Mouse (Mus musculus) spleen, postnatal 36 days (tissue): ENCODE measurements around the gene Anxa5.

Experiments used
- DNase-seq, 2 experiments: peaks; one replicate each; pipeline ENCODE4 v3.0.0; 2022; ENCODE audit warnings: low spot score in 2 of 2, mixed read lengths in 1 of 2

Gene Anxa5

DNA sequence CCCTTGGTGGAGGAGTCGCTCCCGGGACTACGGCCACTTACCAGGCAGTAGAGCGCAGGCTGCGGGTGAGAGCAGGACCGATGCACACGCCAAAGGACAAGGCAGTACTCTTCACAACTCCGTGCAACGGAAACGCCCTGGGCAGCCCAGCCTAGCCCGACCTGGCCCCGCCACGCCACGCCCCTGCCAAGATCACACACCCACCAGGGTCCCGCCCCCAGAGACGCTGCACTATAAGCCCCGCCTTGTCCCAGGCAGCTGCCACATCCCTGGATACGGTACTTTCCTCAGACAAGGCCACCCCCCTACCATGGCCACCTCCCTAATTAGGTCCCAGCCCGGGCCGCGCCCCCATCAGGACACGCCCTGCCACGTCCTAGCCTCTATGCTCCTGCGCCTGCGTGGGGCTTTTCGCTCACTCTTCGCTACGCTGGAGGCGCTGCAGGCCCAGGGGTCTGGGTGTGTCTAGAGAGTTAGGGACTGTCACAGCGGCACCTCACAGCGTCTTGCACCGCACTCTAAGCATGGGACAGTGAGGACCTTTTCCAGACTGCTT, at the start of gene Anxa5, which contains the start of gene 1810062G17Rik:
Gene Anxa5, minus strand, starts transcription at position 363 of the 556 bp plus-strand sequence.
Gene 1810062G17Rik, plus strand, starts transcription at position 406 of the 556 bp plus-strand sequence.
- peak; percentile 96 for DNase-seq

DNA sequence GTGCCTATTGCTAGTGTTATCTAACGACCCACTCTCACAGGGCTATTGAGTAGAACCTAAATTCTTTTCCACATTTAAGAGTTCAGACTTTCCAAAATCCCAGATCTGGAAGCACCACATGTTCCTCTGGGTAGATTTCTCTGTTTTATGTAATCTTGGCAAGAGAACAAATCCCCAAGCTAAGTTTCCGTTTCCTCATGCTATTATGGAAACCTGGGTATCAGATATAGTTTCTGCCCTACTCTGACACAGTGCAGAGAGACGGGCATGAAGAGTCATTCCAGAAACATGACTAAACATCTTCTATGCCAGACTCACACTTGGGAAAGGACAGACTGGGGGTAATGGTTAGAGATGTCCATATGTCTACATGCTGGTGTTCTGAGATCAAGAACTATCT, 48.8 kb upstream of the Anxa5 start:
- DNase-seq: no peak

DNA sequence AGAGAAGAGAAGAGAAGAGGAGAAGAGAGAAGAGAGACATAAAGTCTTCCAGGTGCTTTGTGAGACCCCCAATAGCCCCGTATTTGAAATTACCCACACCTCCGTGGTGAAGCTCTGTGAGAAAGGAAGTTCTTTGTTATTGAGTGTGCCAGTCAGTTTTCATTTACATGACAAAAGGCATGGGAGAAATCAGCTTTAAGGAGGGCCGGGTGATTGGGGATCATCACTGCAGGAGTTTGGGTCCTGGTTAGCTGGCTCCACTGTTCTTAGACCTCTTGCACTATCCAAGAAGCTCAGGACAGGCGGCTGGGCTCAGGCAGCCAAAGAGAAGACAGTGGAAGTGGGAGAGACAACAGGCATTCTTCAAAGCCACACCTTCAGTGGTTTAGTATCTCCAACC, 46.4 kb upstream of the Anxa5 start:
- no peak for DNase-seq

DNA sequence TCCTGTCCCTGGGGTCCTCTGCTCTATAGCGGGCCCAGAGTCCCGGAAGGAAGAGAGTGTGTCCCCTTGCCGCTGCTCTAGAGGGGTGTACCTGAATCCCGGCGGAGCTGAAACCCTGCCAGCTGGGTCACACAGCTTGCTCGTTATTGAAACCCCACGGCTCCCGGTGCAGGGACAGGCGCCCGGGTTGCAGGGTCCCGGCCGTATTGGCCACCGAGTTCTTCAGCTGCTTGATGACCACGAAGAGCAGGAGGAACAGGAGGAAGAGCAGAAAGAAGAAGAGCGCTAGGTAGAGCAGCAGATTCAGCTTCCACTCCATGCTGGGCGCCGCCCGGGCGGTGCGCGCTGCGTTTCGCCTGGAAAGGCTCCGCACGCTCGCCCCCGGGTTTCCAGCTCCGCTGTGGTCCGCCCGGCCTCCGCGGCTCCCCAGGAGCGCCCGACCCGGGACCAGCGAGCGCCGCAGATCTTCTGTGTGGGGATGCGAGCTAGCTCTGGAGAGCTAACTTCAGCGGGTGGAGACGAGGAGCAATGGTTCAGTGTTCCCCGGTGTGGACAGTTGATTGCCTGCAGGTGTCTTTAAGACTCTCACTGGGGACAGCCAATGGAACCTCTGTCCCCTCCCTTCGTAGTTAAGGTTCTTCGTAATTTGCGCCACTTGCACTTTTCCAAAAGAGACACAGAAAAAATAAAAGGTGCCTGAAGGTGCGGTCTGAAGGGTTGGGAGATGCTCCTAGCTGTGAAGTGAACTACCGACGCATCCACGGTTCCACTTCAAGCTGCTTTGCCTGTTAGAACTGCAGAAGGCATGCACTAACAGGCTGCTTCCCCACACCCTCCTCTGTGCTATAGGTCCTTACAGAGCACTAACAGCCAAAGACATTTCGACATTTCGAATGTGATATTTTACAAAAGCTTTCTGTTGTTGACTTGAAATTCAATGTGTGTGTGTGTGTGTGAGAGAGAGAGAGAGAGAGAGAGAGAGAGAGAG, 45.7 kb upstream of the Anxa5 start, which contains the start of gene Gm11549:
Gene Gm11549, minus strand, starts transcription at position 741 of the 988 bp plus-strand sequence.
- DNase-seq: no peak

DNA sequence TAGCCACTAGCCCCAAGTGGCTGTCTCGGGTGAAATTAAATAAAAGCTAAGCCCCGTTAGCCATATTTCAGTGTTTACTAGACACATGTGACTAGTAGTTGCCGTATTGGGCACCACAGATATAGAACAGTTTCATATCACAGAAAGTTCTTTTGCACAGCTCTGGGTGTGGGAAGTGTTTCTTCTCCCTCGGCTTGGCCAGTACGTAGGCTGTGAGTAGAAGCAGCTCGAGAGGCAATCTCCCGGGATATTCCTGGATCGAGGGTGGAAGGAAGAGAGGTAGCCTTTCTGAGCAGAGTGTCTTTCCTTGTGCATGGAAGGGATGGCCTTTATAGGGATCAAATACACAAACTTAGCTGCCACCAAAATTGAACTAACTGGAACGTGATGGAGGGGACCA, 40.5 kb upstream of the Anxa5 start:
- DNase-seq: no peak

DNA sequence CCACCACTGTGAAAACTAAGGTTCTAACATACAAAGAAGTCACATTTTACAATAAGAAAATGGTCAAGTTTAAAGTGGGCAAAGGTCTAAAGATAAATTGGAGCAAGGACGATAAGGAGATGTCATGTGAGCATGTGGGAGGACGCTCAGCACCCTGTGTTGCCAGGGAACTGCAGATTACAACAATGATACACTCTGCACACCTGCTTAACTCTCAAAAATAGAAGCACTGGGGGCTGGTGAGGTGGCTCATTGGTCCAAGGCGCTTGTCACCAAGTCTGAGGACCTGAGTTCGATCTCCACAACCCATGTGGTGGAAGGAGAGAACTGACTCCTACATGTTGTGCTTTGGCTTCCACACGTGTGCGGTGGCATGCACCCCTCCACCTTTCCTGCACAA, 35.8 kb upstream of the Anxa5 start:
- DNase-seq: no peak

DNA sequence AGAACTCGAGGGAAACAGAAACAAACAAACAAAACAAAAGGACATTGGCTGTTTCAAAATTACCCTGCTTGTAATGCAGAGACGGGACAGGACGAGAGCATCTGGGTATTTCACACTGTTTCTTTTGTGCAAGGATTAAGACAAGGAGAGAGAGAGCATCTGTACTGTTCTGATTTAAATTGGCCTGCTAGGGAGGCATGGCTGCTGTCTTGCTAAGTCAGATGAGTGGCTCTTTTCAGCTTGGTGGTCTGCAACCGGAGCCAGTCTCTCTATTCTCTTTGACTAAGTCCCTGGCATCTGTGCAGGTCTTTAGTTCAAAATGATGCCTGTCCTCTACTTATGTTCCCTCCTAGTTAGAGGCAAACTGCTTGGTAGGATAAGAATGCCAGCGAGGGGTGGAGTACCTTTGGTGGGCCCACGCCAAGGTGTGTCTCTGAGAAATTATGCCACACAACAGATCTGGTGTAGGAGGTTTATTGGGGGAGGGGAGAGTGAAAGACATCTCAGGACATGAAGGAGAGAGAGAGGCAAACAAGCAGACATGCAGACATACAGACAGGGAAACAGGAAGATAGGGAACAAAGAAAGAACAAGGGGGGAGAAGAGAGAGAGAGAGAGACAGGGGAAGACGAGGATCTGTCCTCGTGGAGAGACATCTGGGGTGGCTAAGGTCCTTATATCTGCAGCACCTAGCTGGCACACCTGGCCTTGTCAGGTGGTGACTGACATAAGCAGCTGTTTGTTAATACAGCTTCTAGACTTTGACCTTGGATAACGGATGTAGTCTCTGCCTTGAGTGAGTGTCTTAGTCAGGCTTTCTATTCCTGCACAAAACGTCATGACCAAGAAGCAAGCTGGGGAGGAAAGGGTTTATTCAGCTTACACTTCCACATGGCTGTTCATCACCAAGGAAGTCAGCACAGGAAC, 30.4 kb upstream of the Anxa5 start:
- DNase-seq: no peak

DNA sequence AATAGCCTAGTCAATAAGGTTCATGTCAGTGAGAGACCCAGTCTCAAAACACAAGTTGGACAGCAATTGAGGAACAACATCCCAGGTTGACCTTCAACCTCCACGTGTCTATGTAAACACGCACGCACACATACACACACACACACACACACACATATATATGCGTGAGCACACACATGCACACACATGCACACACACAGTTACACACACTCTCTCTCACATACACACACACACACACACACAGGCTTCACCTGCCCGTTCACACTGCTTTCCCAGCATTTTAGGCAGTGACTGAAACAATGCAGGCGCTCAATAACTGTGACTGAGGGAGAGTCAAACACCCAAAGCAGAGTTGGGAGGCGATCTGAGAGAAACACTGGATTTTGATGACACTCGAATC, 29.6 kb upstream of the Anxa5 start:
- DNase-seq: no peak

DNA sequence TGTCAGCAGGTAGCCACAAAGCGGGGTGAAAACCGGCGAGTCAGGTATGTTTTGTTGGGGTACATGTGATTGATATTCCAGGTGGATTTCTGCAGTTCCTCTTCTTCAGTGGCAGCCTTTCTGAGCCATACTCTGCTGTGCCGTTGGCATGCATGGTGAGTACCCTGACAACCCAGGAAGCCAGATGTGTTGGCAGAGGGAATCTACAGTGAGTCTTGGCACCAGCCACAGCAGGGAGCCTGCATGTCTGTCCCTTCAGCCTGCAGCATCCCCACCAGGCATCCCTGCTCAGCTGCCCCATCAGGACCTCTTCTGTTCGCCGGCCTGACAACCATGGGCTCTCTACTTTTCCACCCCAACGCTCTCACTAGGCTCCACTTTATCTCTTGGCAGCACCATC, 25.9 kb upstream of the Anxa5 start:
- DNase-seq: no peak

DNA sequence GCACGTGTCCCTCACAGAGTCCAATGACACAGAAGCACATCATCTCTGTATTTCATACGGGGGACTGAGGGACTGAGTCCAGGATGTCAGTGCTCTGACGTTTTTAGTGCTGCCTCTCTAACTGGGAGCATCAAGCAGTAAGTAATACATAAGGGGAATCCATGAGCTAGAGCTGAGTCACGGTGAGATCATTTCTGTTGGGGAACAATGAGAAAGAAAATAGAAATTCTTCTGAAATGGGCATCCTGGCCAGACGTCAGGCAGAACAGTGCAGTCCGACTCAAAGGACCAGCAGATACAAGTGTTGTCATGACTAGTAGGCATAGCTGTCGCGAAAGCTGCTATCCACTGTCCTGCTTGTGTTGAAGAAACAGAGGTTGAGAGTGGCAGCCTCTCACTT, 25.3 kb upstream of the Anxa5 start:
- no peak for DNase-seq

DNA sequence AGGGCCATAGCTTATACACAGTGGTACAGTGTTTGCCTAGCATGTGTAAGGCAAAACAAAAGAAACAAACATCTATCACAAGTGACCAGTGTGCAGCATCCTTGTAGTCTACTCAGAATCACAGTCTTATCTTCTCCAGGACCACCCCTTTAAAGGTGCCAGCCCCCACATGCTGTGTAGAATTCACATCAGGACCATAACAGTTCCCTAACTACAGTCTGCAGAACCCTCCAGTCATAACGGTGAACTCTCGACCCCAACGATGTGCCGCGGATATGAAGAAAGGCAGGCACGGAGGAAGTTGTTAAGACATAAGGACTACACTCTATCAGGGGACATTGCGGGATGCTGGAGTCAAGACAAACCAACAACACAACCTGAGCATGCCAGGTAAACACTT, 23.7 kb upstream of the Anxa5 start:
- DNase-seq: no peak

DNA sequence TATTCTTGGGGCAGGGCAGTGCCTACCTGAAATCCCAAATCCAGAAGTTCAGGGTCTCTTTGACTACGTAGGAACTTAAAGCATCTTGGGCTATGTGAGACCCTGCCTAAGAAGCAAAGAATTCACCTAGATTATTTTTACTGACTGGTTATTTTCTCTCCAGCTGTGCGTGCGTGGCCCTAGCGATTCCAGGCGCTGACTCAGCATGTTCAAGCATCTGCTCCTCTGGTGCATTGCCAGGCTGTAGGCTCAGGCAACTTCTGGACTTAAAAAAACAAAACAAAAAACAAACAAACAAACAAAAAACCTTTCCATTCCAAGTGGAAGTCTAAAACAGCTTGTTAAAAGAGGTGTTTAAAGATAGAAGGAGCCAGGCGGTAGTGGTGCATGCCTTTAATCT, 22.5 kb upstream of the Anxa5 start:
- no peak for DNase-seq

DNA sequence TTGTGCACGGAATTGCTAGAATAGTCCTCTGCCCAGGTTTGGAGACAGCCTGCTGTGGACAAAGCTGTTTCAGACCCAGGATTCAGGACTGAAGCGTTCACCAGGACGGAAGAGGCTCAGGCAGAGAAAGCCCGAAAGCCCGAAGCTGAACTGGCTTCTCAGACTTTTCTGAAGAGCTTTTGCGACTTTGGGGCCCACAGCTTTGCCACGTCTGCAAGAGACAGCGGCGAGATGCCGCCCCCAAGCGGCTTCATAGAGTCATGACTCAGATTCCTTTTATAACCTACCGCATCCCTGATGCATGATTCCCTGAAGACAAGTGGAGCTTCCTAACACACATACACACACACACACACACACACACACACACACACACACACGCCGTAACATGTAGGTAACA, 21.1 kb upstream of the Anxa5 start:
- DNase-seq: peak; percentile 5 to 18

DNA sequence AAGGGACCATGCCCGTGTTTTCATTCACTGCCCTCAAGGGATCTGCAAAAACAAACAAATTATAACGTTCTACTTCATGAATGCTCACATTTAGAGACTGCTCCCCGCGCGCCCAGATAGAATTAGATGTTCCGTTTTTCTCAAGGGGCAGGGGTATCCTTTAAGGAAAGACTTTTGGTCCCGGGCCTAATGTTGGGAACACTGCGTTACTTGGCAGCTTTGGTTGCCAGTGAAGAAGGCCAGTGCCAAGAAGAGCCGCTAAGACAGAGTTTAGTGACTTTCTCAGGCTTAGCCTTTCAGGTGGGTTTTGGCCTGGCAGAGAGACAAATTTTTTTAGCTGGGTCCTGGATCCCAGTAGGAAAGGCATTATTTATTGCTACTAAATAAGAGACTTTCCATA, 20.6 kb upstream of the Anxa5 start:
- no peak for DNase-seq

DNA sequence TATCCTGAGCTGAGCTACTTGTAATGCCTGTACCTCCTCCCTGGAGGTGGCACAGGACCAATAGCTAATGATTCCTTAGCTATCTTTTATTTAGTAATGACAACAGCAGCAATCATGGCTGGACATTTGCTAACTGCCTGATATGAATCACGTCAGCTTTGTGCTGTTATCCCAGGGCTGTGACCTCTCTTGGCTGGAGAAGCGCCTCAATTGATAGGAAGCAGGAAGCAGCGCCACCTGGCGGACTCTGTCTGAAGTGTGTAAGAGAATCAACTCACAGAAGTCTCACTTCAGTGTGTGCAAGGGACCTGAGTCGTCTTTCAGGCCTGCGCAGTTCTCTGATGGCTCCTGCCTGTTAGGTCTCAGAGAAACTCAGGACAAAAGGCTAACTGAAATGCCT, 19.7 kb upstream of the Anxa5 start:
- DNase-seq: peak; percentile 43 to 63

DNA sequence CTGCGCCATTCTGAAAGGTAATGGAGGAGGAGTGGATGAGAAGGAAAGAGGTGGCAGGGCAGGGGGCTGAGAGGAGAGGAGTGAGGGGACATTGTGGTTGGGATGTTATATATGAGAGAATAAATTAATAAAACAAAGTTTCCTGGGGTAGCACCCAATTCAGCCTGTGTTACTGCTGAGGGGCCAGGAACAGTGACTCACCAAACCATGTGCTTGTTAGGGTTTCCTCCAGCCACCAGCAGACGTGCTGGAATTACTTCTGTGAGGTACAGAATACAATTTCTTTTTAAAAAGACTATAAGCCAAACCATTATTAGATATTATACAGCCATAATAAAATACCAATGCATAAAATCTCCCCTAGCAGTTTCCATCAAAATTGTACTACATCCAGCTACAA, 18.9 kb upstream of the Anxa5 start:
- no peak for DNase-seq

DNA sequence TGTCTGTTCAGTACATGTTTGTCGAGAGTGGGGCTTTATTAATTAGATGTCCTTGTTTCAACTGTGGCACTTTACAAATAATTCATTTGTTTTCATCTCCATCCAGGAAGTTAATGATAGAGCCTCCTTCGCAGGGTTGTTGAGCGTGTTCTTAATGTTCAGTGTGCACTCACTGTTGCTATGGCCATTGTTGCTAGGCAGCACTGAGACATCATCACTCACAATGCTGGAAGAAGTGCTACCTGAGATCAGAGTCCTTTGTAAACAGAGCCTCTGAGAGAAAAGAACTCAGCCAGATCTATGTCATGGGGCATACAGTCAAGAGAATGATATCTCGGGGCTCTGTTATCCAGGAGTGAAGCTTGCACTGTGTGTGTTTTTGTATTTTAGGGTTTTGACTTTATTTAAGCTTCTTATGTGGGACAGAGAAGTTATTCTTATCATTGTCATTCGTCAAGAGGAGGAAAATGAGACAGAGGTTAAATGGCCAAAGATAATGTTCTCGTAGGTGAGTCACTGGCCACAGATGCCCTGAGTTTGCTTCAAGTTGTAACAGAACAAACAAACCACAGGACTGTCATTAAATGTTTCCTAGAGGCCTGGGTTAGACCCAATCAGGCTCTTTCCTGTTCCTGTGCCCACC, 18.1 kb upstream of the Anxa5 start:
- DNase-seq: no peak

DNA sequence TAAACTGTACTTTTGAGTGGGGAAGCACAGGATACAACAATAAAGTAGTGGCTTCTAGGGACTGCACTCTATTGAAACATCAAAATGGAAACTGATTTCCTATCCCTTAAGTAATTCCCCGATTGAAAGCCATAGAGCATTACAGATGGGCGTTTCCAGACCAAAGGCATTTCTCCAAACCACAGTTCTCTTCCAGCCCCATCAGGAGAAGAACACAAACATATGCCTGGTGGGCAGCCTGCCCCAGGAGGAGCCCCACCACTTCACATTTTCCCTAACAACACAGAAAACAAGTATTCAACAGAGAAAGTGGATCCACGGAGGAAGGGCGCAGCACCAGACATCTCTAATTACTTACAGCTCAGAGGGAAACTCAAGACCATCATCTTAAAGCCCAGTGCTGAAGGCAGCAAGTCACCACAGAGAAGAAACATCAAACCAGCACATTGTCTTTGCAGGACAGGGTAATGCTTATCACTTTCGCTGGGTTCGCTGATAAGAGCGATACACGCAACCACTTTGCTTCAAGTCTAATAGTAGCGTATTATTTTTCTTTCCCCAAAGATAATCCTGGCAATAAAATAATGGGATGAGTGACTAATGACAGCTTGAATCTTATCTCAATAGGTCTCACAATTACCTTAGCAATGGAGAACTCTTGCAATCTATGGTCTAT, 17.2 kb upstream of the Anxa5 start:
- no peak for DNase-seq

DNA sequence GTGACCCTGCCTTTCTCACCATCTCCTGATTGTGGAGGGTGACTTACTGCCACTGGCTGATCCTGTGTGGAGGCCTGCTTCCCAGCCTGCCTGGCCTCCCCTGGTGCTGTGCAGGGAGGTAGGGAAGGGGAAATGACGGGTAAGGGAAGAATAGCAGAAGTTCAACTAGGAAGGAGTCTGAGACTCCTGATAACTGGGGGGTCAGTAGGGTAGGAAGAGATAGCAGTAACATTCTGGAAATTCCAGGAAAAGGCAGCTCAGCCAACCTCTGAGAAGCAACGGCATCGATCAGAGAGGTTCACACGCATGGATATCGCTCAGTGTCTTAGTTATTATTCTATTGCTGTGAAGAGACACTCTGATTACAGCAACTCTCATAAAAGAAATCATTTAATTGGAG, 15.8 kb upstream of the Anxa5 start:
- DNase-seq: no peak

DNA sequence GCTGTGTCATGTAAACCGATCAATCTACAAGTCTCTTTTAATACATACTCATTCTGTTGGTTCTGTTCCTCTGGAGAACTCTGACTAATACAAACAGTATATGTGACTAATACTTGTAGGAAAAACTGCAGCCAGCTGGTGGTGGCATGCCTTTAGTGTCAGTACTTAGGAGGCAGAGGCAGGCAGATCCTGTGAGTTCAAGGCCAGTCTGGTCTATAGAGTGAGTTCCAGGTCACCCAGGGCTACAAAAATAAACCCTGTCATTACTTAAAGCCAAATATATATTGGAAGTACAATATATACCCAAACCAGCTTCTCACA, 13.9 kb upstream of the Anxa5 start:
- no peak for DNase-seq
